Mouse (Mus musculus): ENCODE results near the gene Ank.

DNA sequence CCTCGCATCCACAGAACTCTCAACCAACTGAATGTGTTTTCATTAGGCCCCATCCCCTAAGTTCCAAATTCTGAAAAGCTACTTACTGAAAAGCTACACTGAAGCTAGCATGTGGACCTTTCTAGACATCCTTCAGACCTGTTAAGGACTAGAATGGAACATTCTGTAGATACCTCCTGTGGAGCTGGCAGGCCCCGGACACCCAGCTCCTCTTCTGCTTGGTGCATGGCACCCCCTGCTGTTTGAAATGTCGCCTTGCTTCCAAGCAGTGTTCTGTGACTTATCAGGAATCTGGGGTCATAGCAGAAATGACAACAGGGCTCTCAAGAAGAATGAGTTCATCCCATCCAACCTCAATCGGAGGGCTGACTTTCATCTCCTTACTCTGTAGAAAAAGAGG, 116.6 kb downstream of the Ank start:
- TF ChIP-seq CHD2 (IDR thresholded peaks at IDR 0.05; ENCODE audit: low read depth, low read length): no peak
- no peak for TF ChIP-seq ZNF384 (IDR thresholded peaks at IDR 0.05; ENCODE audit: low read depth, low read length)
- no peak for TF ChIP-seq MAFK (IDR thresholded peaks at IDR 0.05; ENCODE audit: insufficient read depth, low read depth, low read length)

Measured in ES-E14 (cell line).